Mouse (Mus musculus) midbrain, embryonic 13.5 days (tissue): ENCODE results near the gene Klrb1b. TPM values are rescaled to one million over a fixed set of nuclear protein-coding genes. Genes with fewer than 3 reads are reported as not detected.
A peak's percentile ranks its signal among the peaks of the same experiment; 100 is the strongest.
"Not testable (repeated sequence)": the region's sequence is repeated elsewhere in the genome, so short reads cannot be mapped to it uniquely, and the experiment has no call there.

Experiments
- ATAC-seq: fragments of 200-750 bp; cut with Nextera tagmentation; 2 replicates; pipeline ENCODE4 v1.8.0; 2017; ENCODE audit warnings: mild to moderate bottlenecking, moderate TSS enrichment, moderate library complexity
- H3K27ac ChIP-seq: fragments of 300-500 bp; sonication (generic); 2 replicates; pipeline ENCODE4 v1.5.1; 2015; ENCODE audit warnings: inconsistent platforms, mild to moderate bottlenecking, moderate library complexity
- H3K27me3 ChIP-seq: fragments of 300-500 bp; sonication (generic); 2 replicates; pipeline ENCODE4 v1.6.1; 2015; ENCODE audit warnings: mild to moderate bottlenecking, inconsistent platforms
- H3K36me3 ChIP-seq: fragments of 300-500 bp; sonication (generic); 2 replicates; pipeline ENCODE4 v1.6.1; 2015; ENCODE audit warnings: mild to moderate bottlenecking, inconsistent platforms
- H3K4me1 ChIP-seq: fragments of 300-500 bp; sonication (generic); replicated peaks from 2 replicates; pipeline ENCODE4 v1.6.1; 2015; ENCODE audit warnings: inconsistent platforms
- H3K4me2 ChIP-seq: fragments of 300-500 bp; sonication (generic); replicated peaks from 2 replicates; pipeline ENCODE4 v1.6.1; 2015; ENCODE audit warnings: moderate library complexity, mild to moderate bottlenecking, inconsistent platforms
- H3K4me3 ChIP-seq: fragments of 300-500 bp; sonication (generic); replicated peaks from 2 replicates; pipeline ENCODE4 v1.5.1; 2015; ENCODE audit warnings: mild to moderate bottlenecking, inconsistent platforms
- H3K9ac ChIP-seq: fragments of 300-500 bp; sonication (generic); replicated peaks from 2 replicates; pipeline ENCODE4 v1.6.1; 2015; ENCODE audit warnings: mild to moderate bottlenecking, inconsistent platforms
- H3K9me3 ChIP-seq: fragments of 300-500 bp; sonication (generic); 2 replicates; pipeline ENCODE4 v1.6.1; 2016; ENCODE audit warnings: mild to moderate bottlenecking, inconsistent platforms
- WGBS: fragments of 180-500 bp; shearing (Covaris S2); methylation state at CpG from one replicate; pipeline ENCODE4 v1.1.7; 2015; 5-methylcytosine and 5-hydroxymethylcytosine counted together
- polyA plus RNA-seq: library from polyadenylated mRNA; unstranded; fragments of >200 nt; fragmentation: Nextera tagmentation; extraction: Ambion mirVana; gene quantifications from 2 replicates; pipeline ENCODE4 v1.2.1, GENCODE M21; 2015

Gene Klrb1b
- polyA plus RNA-seq, 1 experiment from 2014 or later = not detected

- Histone ChIP-seq H3K9ac (no peak overlapping the region), H3K27me3 (no peaks in the 10 kb centered on the region), H3K9me3 (no peaks in the 10 kb centered on the region), H3K36me3 (no peaks in the 10 kb centered on the region), H3K4me1 (peaks cover 10% of the 10 kb centered on the region), H3K4me3 (no peak overlapping the region), H3K4me2 (no peak overlapping the region), H3K27ac (no peak overlapping the region)
- WGBS = 77% methylated on average over 8 of the region's 8 CpGs
- no peak for ATAC-seq
Observed at GRCm38 (mm10) chr6:128796321-128796955, 29.7 kb downstream of the Klrb1b start.

DNA sequence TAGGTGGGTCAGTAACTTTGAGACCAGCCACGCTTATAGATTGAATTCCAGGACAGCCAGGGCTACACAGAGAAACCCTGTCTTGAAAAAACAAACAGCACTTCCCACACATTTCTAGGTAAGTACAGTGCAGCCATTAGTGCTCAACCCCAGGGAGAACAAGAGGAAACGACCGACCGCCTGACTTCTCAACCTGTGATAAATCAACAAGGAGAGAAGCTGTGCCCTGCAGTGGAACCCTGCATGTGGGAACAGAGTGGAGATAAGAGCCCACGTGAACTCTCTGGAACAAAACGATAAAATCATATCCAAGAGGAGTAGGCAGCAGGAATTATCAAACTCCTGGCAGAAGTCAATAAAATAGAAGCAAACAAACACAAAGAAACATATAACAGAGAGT is 32.4 kb downstream of the Klrb1b start:
- ATAC-seq = no peak
- Histone ChIP-seq H3K27ac (no peak overlapping the region), H3K36me3 (no peaks in the 10 kb centered on the region), H3K27me3 (no peaks in the 10 kb centered on the region), H3K9me3 (no peaks in the 10 kb centered on the region), H3K4me1 (peaks cover 7% of the 10 kb centered on the region), H3K9ac (no peak overlapping the region), H3K4me3 (no peak overlapping the region), H3K4me2 (no peak overlapping the region)
- 77% methylated on average over 6 of the region's 6 CpGs for WGBS

DNA sequence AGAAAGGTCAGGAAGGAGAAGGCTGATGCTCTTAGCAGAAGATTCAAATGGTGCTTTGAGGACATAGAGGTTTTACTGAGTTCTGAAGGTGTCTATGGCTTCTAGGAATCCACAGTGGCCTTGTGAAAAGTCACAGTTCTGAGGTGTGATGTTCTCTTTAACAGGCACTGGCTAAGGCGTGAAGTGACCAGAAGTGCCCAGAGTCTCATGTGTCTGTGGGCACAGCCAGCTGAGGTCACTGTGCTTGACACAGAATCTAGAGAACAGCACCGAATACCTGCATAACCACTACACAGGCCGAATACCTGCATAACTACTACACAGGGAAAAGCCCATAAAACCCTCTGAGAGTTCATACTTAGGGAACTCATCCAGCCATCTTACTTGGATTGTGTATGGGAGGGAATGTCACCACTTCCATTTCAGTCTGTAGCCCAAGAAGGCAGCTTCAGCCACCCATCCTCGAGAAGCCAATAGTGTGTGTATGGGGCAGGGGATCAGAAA is 35.6 kb downstream of the Klrb1b start:
- not testable (repeated sequence) for H3K36me3 ChIP-seq, H3K27me3 ChIP-seq, H3K9ac ChIP-seq, H3K9me3 ChIP-seq, H3K4me2 ChIP-seq, H3K27ac ChIP-seq, ATAC-seq, H3K4me1 ChIP-seq, H3K4me3 ChIP-seq
- 90% methylated on average over 4 of the region's 4 CpGs for WGBS

GRCm38 (mm10) chr6:128789115-128789514 is 37.0 kb downstream of the Klrb1b start, which contains the start of gene Klrb1c:
Gene Klrb1c, minus strand, starts transcription at chr6:128789215.
- ATAC-seq = no peak
- Histone ChIP-seq H3K4me1 (no peaks in the 10 kb centered on the region), H3K27me3 (no peaks in the 10 kb centered on the region), H3K4me3 (no peak within 1 kb of the TSS), H3K27ac (no peak within 1 kb of the TSS), H3K9ac (no peak within 1 kb of the TSS), H3K9me3 (no peaks in the 10 kb centered on the region), H3K4me2 (no peak within 1 kb of the TSS), H3K36me3 (no peaks in the 10 kb centered on the region)
- 90% methylated on average over 2 of the region's 2 CpGs for WGBS

DNA sequence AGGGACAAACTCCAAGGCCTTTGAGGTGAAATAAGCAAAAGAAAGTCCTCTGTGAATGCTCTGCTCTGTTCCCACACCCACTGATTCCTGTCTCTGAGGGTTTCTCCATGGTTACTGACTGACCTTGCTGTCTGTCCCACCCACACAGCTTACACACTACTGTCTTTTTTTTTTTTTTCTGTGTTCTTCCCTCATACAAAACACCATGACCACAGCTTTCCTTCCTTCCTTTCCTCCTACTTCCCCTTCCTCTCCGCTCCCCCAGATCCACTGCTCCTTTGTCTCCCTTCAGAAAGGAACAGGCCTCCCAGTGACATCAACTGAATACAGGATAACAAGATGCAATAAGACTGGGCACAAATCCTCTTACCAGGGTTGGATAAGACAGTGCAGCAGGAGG is 37.6 kb downstream of the Klrb1b start:
- no peaks in the 10 kb centered on the region for H3K27me3 ChIP-seq
- no peak overlapping the region for H3K9ac ChIP-seq
- WGBS = 62% methylated on average over 1 of the region's 1 CpGs

DNA sequence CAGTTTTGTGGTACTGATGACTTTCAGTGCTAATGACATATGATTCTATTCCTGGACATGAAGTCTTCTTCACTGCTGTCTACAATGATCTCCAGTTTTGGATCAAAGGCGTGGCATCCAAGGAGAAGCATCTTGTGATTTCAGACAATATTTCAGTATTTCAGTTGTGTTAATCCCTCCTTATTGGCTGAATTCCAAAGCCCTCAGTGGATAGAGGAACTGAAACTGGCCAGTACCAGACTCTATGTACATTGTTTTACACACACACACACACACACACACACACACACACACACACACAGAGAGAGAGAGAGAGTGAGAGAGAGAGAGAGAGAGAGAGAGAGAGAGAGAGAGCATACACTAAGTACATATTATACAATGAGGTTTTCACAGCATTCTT is 39.7 kb downstream of the Klrb1b start:
- not testable (repeated sequence) for H3K36me3 ChIP-seq
- 85% methylated on average over 1 of the region's 1 CpGs for WGBS

More for the DNA sequence above, 37.6 kb downstream of the Klrb1b start:
- no peak for ATAC-seq
- no peak overlapping the region for H3K27ac ChIP-seq
- H3K4me2 ChIP-seq = no peak overlapping the region
- H3K4me3 ChIP-seq = no peak overlapping the region
- no peaks in the 10 kb centered on the region for H3K4me1 ChIP-seq
- H3K9me3 ChIP-seq = no peaks in the 10 kb centered on the region
- H3K36me3 ChIP-seq = no peaks in the 10 kb centered on the region

DNA sequence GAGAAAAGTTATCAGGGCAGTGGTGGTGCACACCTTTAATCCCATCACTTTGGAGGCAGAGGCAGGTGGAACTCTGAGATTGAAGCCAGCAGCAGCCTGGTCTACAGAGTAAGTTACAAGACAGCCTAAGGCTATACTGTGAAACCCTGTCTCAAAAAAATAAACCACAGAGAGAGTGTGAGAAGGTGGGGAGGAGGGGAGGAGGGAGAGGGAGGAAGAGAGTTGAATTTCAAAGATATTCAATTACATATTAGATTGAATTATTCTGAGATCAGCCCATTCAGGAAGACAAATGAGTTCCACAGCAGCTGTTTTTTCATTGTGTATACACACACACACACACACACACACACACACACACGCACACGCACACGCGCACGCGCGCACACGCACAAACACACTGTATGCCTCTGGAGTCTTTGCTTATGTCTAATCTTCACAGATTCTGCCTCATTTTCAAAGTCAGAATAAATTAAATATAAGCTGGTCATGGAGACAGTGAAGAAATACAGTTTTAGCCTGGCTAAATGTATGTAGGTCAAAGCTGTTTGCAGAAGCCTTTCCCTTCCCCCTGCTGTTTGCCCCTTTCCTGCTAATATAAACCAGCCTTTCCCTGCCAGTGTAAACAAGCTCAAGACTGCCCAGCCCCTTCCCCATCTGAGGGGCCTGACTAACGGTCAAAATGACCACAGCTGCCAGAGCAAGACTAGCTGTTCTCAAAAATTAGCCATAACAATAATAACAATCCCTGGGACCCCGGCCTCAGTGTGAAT is 56.5 kb downstream of the Klrb1b start:
- Histone ChIP-seq H3K27ac (peak overlapping the region; percentile 11; the same call in 1 of the 2 replicates), H3K4me2 (no peak overlapping the region), H3K4me1 (peaks cover 5% of the 10 kb centered on the region; the same call in 1 of the 2 replicates), H3K27me3 (no peaks in the 10 kb centered on the region), H3K9me3 (no peaks in the 10 kb centered on the region), H3K4me3 (no peak overlapping the region), H3K9ac (no peak overlapping the region), H3K36me3 (no peaks in the 10 kb centered on the region)
- ATAC-seq = no peak
- 83% methylated on average over 10 of the region's 10 CpGs for WGBS

More for the DNA sequence above, 39.7 kb downstream of the Klrb1b start:
- not testable (repeated sequence) for H3K27me3 ChIP-seq, H3K4me3 ChIP-seq, H3K4me2 ChIP-seq, H3K4me1 ChIP-seq, H3K9me3 ChIP-seq, H3K27ac ChIP-seq, ATAC-seq, H3K9ac ChIP-seq

- no peak for ATAC-seq
- no peak overlapping the region for H3K27ac ChIP-seq
- no peak overlapping the region for H3K4me3 ChIP-seq
- WGBS = 82% methylated on average over 4 of the region's 4 CpGs
- H3K27me3 ChIP-seq = no peaks in the 10 kb centered on the region
- H3K4me2 ChIP-seq = no peak overlapping the region
- H3K36me3 ChIP-seq = no peaks in the 10 kb centered on the region
- H3K9me3 ChIP-seq = no peaks in the 10 kb centered on the region
- H3K4me1 ChIP-seq = peaks cover 8% of the 10 kb centered on the region; the same call in 1 of the 2 replicates
- no peak overlapping the region for H3K9ac ChIP-seq
Observed at GRCm38 (mm10) chr6:128768047-128768446, 58.1 kb downstream of the Klrb1b start.

- not testable (repeated sequence) for H3K9me3 ChIP-seq, H3K9ac ChIP-seq, H3K4me3 ChIP-seq, H3K27me3 ChIP-seq, H3K36me3 ChIP-seq
- Histone ChIP-seq H3K27ac (peak overlapping the region; percentile 57), H3K4me2 (0 out of 2 replicates have a peak overlapping the region, but pooled peaks have one; percentile 8), H3K4me1 (peaks cover 10% of the 10 kb centered on the region)
- WGBS = 63% methylated on average over 6 of the region's 6 CpGs
- ATAC-seq = peak; percentile 47
Observed at GRCm38 (mm10) chr6:128766486-128767254, 59.5 kb downstream of the Klrb1b start.

- no peaks in the 10 kb centered on the region for H3K9me3 ChIP-seq
- no peaks in the 10 kb centered on the region for H3K27me3 ChIP-seq
- H3K9ac ChIP-seq = no peak overlapping the region
- no peak overlapping the region for H3K27ac ChIP-seq
- WGBS = 80% methylated on average over 1 of the region's 1 CpGs
- peaks cover 15% of the 10 kb centered on the region for H3K4me1 ChIP-seq
- no peak overlapping the region for H3K4me2 ChIP-seq
- no peak overlapping the region for H3K4me3 ChIP-seq
- ATAC-seq = no peak
- H3K36me3 ChIP-seq = no peaks in the 10 kb centered on the region
Observed at GRCm38 (mm10) chr6:128765211-128765610, 60.9 kb downstream of the Klrb1b start.

DNA sequence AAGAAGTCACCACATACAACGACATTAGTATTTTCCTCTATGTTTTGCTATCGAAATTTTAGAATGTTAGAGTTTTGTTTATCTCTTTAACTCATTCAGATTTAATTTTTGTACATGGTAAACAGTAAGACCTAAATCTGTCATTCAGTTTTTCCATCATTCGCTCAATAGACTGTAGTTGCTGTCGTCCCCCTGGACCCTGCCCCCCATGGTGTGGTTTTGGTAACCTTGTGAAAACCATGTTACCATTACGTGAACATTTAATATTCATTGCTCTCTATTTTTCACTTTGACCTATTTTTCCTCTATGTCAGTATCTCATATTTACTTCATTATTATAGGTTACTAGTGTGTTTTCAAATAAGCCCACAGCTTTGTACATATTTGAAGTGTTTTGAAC is 61.5 kb downstream of the Klrb1b start:
- peak overlapping the region; percentile 49; the same call in 1 of the 2 replicates for H3K9ac ChIP-seq
- ATAC-seq = no peak
- H3K4me1 ChIP-seq = peaks cover 15% of the 10 kb centered on the region
- no peaks in the 10 kb centered on the region for H3K27me3 ChIP-seq
- no peaks in the 10 kb centered on the region for H3K36me3 ChIP-seq
- H3K27ac ChIP-seq = peak overlapping the region; percentile 75
- 20% methylated on average over 5 of the region's 5 CpGs for WGBS
- no peaks in the 10 kb centered on the region for H3K9me3 ChIP-seq
- peak overlapping the region; percentile 46 for H3K4me2 ChIP-seq
- peak overlapping the region; percentile 59 for H3K4me3 ChIP-seq
